Mouse (Mus musculus) left cerebral cortex, postnatal 25 days (tissue): ENCODE data around the gene Cep128. TPM values are rescaled to one million over a fixed set of nuclear protein-coding genes. Genes with fewer than 3 reads are reported as not detected.

Experiments used
- DNase-seq, 2 experiments: peaks; one replicate each; pipeline ENCODE4 v3.0.0; 2022; ENCODE audit warnings: low spot score in 2 of 2, mixed read lengths in 1 of 2
- intact Hi-C: fragments of 180-260 bp; cut with DNase I; formaldehyde crosslinking; loops from one replicate; pipeline ENCODE4 v1.15.1; 2025
- total RNA-seq, 2 experiments: library from RNA; stranded (reverse); gene quantifications; 2 replicates each; pipeline ENCODE4 v1.2.3; 2021

Gene Cep128
- total RNA-seq, 2 experiments from 2014 or later: 9.0 to 11.4 TPM

- no peak for DNase-seq
- intact Hi-C loops: no loop called here
These were observed 313.6 kb downstream of the Cep128 start for GRCm38 (mm10) chr12:91070551-91071045.

GRCm38 (mm10) chr12:91067083-91067441 lies 317.1 kb downstream of the Cep128 start:
- intact Hi-C loops: no loop called here
- DNase-seq: no peak

- DNase-seq: no peak
- intact Hi-C loops: no loop called here
These were observed 317.7 kb downstream of the Cep128 start for GRCm38 (mm10) chr12:91066286-91067082.

- intact Hi-C loops: no loop called here
- DNase-seq: no peak
These were observed 318.8 kb downstream of the Cep128 start for GRCm38 (mm10) chr12:91065423-91065822.

- intact Hi-C loops: no loop called here
These were observed 319.7 kb downstream of the Cep128 start for GRCm38 (mm10) chr12:91064368-91064999.

GRCm38 (mm10) chr12:91063337-91064015 lies 320.7 kb downstream of the Cep128 start:
- intact Hi-C loops: no loop called here
- no peak for DNase-seq

More at GRCm38 (mm10) chr12:91064368-91064999, 319.7 kb downstream of the Cep128 start:
- no peak for DNase-seq

GRCm38 (mm10) chr12:91062681-91063080 lies 321.5 kb downstream of the Cep128 start:
- DNase-seq: no peak
- intact Hi-C loops: no loop called here

GRCm38 (mm10) chr12:91059704-91060318 lies 324.4 kb downstream of the Cep128 start:
- intact Hi-C loops: no loop called here
- no peak for DNase-seq

GRCm38 (mm10) chr12:91056885-91057284 lies 327.3 kb downstream of the Cep128 start:
- intact Hi-C loops: no loop called here
- no peak for DNase-seq

GRCm38 (mm10) chr12:91052301-91052700 lies 331.9 kb downstream of the Cep128 start:
- no peak for DNase-seq
- intact Hi-C loops: no loop called here

- intact Hi-C loops: no loop called here
- DNase-seq: peak; percentile 17 to 47
These were observed 333.4 kb downstream of the Cep128 start for GRCm38 (mm10) chr12:91050593-91051325.

GRCm38 (mm10) chr12:91041363-91041762 lies 342.8 kb downstream of the Cep128 start:
- DNase-seq: peak in 1 of 2 experiments; percentile 6
- intact Hi-C loops: no loop called here

GRCm38 (mm10) chr12:91040267-91040905 lies 343.8 kb downstream of the Cep128 start:
- intact Hi-C loops: no loop called here

GRCm38 (mm10) chr12:91029116-91029515 lies 355.1 kb downstream of the Cep128 start:
- no peak for DNase-seq
- intact Hi-C loops: no loop called here

More at GRCm38 (mm10) chr12:91040267-91040905, 343.8 kb downstream of the Cep128 start:
- peak in 1 of 2 experiments; percentile 25 for DNase-seq

- no peak for DNase-seq
- intact Hi-C loops: no loop called here
These were observed 356.5 kb downstream of the Cep128 start for GRCm38 (mm10) chr12:91027681-91028080.

- DNase-seq: no peak
- intact Hi-C loops: no loop called here
These were observed 357.1 kb downstream of the Cep128 start for GRCm38 (mm10) chr12:91027100-91027499.

- intact Hi-C loops: no loop called here
- peak in 1 of 2 experiments; percentile 28 for DNase-seq
These were observed 369.1 kb downstream of the Cep128 start for GRCm38 (mm10) chr12:91015075-91015474.

- intact Hi-C loops: no loop called here
- no peak for DNase-seq
These were observed 371.2 kb downstream of the Cep128 start for GRCm38 (mm10) chr12:91013043-91013442.

GRCm38 (mm10) chr12:91012184-91012583 lies 372.0 kb downstream of the Cep128 start:
- intact Hi-C loops: no loop called here

More at GRCm38 (mm10) chr12:91012184-91012583, 372.0 kb downstream of the Cep128 start:
- no peak for DNase-seq
